Mouse (Mus musculus): Measurements from ENCODE around the gene Farsa. TPM values are rescaled to one million over a fixed set of nuclear protein-coding genes. Genes with fewer than 3 reads are reported as not detected.

The Farsa gene
- polyA plus RNA-seq, 1 experiment, result 59.1 TPM

DNA sequence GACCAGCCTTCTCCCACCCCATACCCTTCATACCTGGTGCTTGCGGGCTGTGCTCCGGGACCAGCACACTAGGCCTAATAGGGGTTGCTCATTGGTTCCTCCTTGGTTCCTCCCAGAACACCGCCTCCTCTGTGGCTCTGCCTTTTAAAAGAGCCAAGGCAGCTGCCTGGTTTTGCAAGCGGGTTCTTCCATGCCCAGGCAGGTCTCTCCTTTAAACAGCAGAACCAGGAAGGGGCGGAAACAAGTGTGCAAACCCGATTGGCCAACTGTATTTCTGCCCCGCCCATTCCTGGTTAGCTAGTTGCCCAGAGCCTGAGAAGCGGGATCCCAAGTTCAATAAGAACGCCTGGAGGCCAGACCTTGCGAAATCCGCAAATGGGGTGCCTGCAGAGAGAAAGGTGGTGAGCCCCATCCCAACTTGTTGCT lies 36.9 kb downstream of the Farsa start, which contains the start of gene Gcdh:
TSS of gene Gcdh (minus strand) at position 213 of the 426 bp plus-strand sequence.
- under 1% methylated on average over 11 of the region's 11 CpGs for WGBS
- Histone ChIP-seq H3K4me3 (replicated peaks; ENCODE audit: control insufficient read depth, low read depth, low read length) (peak within 1 kb of the TSS; percentile 76), H3K4me1 (ENCODE audit: control insufficient read depth, insufficient read depth, low read length) (peaks cover 2% of the 10 kb centered on the region; the same call in 1 of the 2 replicates), H3K27ac (ENCODE audit: control insufficient read depth, insufficient read depth, low read depth, low read length, poor library complexity) (peak within 1 kb of the TSS; percentile 23; the same call in 1 of the 2 replicates)
- TF ChIP-seq POLR2A (IDR thresholded peaks at IDR 0.05; ENCODE audit: borderline replicate concordance, control insufficient read depth, low read depth, low read length), result no peak

DNA sequence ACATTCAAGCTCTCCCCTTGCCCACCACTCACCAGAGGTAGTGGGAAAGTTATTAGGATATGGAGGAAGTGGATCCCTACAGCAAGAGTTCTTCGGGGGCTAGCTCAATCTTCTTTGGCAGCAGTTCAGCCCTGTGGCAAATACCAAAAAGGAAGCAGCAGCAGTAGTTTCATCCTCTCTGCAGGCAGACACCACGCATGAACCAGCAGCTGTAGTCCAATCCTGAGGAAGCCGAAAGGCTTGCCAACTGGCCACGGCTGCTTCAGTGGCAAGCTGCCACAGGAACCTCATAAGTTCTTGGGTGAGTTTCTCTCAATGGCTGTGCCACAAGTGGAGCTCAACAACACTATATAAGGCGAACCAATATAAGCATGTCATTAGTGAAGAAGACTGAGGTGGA lies 39.2 kb downstream of the Farsa start:
- 71% methylated on average over 5 of the region's 5 CpGs for WGBS
- Histone ChIP-seq H3K4me3 (replicated peaks; ENCODE audit: control insufficient read depth, low read depth, low read length) (no peak overlapping the region), H3K27ac (ENCODE audit: control insufficient read depth, insufficient read depth, low read depth, low read length, poor library complexity) (no peak overlapping the region), H3K4me1 (ENCODE audit: control insufficient read depth, insufficient read depth, low read length) (peaks cover 6% of the 10 kb centered on the region; the same call in 1 of the 2 replicates)
- TF ChIP-seq CTCF (IDR thresholded peaks at IDR 0.05; ENCODE audit: control insufficient read depth, insufficient read depth, low read length) (no peak), POLR2A (IDR thresholded peaks at IDR 0.05; ENCODE audit: borderline replicate concordance, control insufficient read depth, low read depth, low read length) (no peak)

DNA sequence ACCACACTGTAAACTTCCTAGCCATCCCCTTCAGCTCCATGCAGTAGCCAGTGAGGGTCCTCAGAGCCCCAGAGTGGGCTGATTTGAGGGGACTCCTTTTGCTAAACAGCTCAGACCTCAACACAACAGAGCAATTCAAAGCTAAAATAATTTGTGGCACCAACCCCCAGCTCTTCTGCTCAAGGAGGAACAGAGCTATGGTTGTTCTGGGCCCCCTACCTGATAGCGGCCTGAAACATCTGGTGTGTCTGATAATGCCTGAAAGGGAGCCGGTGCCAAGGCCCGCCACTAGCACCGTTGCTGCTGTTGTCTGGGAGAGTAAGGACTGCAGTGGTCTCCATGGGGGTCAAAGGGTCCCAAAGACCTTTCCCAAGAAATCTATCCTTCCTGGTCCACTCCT lies 44.3 kb downstream of the Farsa start:
- H3K4me3 ChIP-seq (replicated peaks; ENCODE audit: control insufficient read depth, low read depth, low read length), result no peak overlapping the region
- peaks cover 6% of the 10 kb centered on the region; the same call in 1 of the 2 replicates for H3K4me1 ChIP-seq (ENCODE audit: control insufficient read depth, insufficient read depth, low read length)
- TF ChIP-seq CTCF (IDR thresholded peaks at IDR 0.05; ENCODE audit: control insufficient read depth, insufficient read depth, low read length) (no peak), POLR2A (IDR thresholded peaks at IDR 0.05; ENCODE audit: borderline replicate concordance, control insufficient read depth, low read depth, low read length) (no peak)
- peak overlapping the region; percentile 63 for H3K27ac ChIP-seq (ENCODE audit: control insufficient read depth, insufficient read depth, low read depth, low read length, poor library complexity)
- 49% methylated on average over 4 of the region's 4 CpGs for WGBS

DNA sequence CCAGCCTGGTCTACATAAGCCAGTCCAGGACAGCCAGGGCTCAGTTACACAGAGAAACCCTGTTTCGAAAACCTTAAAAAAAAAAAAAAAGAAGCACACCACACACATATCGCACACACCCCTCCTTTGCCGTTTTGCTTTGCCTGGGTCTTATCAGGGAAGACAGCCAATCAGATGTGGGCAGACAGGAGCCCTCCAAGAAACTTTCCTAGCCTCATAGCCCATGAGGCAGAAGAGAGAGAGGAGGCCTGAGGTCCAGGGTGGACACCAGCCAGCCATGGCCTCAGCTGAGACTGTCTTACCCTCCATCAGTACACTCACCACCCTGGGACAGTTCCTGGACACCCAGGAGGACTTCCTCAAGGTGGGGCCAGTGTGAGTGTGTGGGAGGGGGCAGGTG lies 45.0 kb downstream of the Farsa start, which contains the start of gene Klf1:
TSS of gene Klf1 (plus strand) at position 177 of the 400 bp plus-strand sequence.
- H3K4me1 ChIP-seq (ENCODE audit: control insufficient read depth, insufficient read depth, low read length), result peaks cover 6% of the 10 kb centered on the region; the same call in 1 of the 2 replicates
- H3K27ac ChIP-seq (ENCODE audit: control insufficient read depth, insufficient read depth, low read depth, low read length, poor library complexity), result peak within 1 kb of the TSS; percentile 97
- H3K4me3 ChIP-seq (replicated peaks; ENCODE audit: control insufficient read depth, low read depth, low read length), result peak within 1 kb of the TSS; percentile 78
- 40% methylated on average over 3 of the region's 3 CpGs for WGBS
- TF ChIP-seq POLR2A (IDR thresholded peaks at IDR 0.05; ENCODE audit: borderline replicate concordance, control insufficient read depth, low read depth, low read length) (peak; percentile 88), CTCF (IDR thresholded peaks at IDR 0.05; ENCODE audit: control insufficient read depth, insufficient read depth, low read length) (no peak)

DNA sequence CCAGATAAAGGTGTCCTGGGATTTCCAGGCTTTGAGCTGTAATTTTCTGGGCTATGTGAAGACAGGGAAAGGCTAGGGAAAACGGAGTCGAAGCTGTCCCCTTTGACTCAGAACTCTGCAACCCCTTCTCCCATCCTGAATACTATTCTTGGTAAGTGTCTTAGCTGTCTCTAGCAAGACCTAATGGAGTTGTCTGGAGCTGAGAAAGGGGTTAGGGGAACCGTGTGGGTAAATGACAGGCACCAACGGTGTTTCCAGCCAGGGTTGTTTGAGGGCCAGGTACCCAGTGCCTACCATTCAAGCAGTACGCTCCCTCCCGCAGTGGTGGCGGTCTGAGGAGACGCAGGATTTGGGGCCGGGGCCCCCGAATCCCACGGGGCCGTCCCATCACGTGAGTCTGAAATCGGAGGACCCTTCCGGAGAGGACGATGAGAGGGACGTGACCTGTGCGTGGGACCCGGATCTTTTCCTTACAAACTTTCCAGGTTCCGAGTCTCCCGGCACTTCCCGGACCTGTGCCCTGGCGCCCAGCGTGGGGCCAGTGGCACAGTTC lies 45.7 kb downstream of the Farsa start:
- Histone ChIP-seq H3K4me1 (ENCODE audit: control insufficient read depth, insufficient read depth, low read length) (peaks cover 6% of the 10 kb centered on the region; the same call in 1 of the 2 replicates), H3K4me3 (replicated peaks; ENCODE audit: control insufficient read depth, low read depth, low read length) (peak overlapping the region; percentile 78), H3K27ac (ENCODE audit: control insufficient read depth, insufficient read depth, low read depth, low read length, poor library complexity) (peak overlapping the region; percentile 97)
- TF ChIP-seq POLR2A (IDR thresholded peaks at IDR 0.05; ENCODE audit: borderline replicate concordance, control insufficient read depth, low read depth, low read length), result no peak
- no peak for TF ChIP-seq CTCF (IDR thresholded peaks at IDR 0.05; ENCODE audit: control insufficient read depth, insufficient read depth, low read length)
- WGBS, result 5% methylated on average over 24 of the region's 24 CpGs

DNA sequence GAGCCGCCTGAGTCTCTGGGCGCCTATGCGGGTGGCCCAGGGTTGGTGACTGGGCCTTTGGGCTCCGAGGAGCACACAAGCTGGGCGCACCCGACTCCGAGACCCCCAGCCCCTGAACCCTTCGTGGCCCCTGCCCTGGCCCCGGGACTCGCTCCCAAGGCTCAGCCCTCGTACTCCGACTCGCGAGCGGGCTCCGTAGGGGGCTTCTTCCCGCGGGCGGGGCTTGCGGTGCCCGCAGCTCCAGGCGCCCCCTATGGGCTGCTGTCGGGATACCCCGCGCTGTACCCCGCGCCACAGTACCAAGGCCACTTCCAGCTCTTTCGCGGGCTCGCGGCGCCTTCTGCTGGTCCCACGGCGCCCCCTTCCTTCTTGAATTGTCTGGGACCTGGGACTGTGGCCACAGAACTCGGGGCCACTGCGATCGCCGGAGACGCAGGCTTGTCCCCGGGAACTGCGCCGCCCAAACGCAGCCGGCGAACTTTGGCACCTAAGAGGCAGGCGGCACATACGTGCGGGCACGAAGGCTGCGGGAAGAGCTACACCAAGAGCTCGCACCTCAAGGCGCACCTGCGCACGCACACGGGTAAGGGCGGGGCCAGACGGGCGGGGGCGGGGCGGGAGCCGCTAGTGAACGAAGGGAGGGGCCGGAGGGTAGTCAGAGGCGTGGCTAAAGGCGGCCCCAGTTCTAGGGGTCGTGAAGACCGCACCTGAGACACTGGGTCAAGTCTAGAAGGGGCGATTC lies 46.3 kb downstream of the Farsa start:
- H3K4me3 ChIP-seq (replicated peaks; ENCODE audit: control insufficient read depth, low read depth, low read length), result peak overlapping the region; percentile 78
- H3K27ac ChIP-seq (ENCODE audit: control insufficient read depth, insufficient read depth, low read depth, low read length, poor library complexity), result peak overlapping the region; percentile 97
- TF ChIP-seq POLR2A (IDR thresholded peaks at IDR 0.05; ENCODE audit: borderline replicate concordance, control insufficient read depth, low read depth, low read length) (peak; percentile 31; the same call in 1 of the 2 replicates), CTCF (IDR thresholded peaks at IDR 0.05; ENCODE audit: control insufficient read depth, insufficient read depth, low read length) (peak; percentile 68)
- WGBS, result under 1% methylated on average over 68 of the region's 68 CpGs
- peaks cover 6% of the 10 kb centered on the region; the same call in 1 of the 2 replicates for H3K4me1 ChIP-seq (ENCODE audit: control insufficient read depth, insufficient read depth, low read length)

DNA sequence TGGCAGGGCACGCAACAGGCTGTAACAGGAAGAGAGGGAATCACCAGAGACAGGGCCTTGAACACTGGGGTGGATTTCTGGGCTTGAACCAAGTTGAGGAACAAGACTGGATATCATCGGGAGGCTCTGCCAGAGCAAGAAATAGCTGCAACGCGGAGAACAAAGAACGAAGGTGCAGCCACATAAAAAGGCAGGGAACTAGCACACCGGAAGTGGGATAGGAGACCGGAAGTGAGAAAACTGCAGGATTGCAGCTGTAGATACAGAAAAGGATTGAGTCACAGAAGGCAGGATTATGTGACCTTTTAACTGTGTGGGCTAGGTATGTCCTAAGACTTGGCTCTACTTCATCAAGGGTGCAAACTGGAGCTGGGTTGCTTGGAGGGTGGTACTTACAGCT lies 47.6 kb downstream of the Farsa start:
- 75% methylated on average over 7 of the region's 7 CpGs for WGBS
- peak overlapping the region; percentile 14 for H3K4me3 ChIP-seq (replicated peaks; ENCODE audit: control insufficient read depth, low read depth, low read length)
- peaks cover 6% of the 10 kb centered on the region; the same call in 1 of the 2 replicates for H3K4me1 ChIP-seq (ENCODE audit: control insufficient read depth, insufficient read depth, low read length)

DNA sequence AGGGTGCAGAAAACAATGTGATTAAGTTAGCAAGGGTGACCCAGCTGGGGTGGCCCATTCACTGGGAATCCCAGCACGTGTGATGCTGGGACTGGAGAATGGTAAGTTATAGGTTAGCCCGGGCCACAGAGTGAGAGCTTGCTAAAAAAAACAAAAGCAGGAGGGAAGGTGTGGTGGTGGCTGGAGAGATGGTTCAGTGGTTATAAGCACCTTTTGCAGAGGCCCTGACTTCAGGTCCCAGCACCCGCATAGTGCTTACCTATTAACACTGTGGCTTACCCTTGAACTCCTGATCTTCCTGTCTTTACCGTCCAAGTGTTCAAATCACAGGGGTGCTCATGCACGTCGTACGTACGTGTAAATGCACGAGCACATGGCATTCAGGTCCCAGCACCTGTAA lies 50.2 kb downstream of the Farsa start:
- WGBS, result 92% methylated on average over 9 of the region's 9 CpGs
- Histone ChIP-seq H3K27ac (ENCODE audit: control insufficient read depth, insufficient read depth, low read depth, low read length, poor library complexity) (no peak overlapping the region), H3K4me3 (replicated peaks; ENCODE audit: control insufficient read depth, low read depth, low read length) (no peak overlapping the region), H3K4me1 (ENCODE audit: control insufficient read depth, insufficient read depth, low read length) (peaks cover 2% of the 10 kb centered on the region; the same call in 1 of the 2 replicates)
- TF ChIP-seq CTCF (IDR thresholded peaks at IDR 0.05; ENCODE audit: control insufficient read depth, insufficient read depth, low read length), result no peak
- TF ChIP-seq POLR2A (IDR thresholded peaks at IDR 0.05; ENCODE audit: borderline replicate concordance, control insufficient read depth, low read depth, low read length), result no peak

More for the DNA sequence above, 47.6 kb downstream of the Farsa start:
- TF ChIP-seq POLR2A (IDR thresholded peaks at IDR 0.05; ENCODE audit: borderline replicate concordance, control insufficient read depth, low read depth, low read length) (no peak), CTCF (IDR thresholded peaks at IDR 0.05; ENCODE audit: control insufficient read depth, insufficient read depth, low read length) (no peak)
- H3K27ac ChIP-seq (ENCODE audit: control insufficient read depth, insufficient read depth, low read depth, low read length, poor library complexity), result no peak overlapping the region

All from bone marrow, adult 2 months (tissue).